In the genomic region with DNA sequence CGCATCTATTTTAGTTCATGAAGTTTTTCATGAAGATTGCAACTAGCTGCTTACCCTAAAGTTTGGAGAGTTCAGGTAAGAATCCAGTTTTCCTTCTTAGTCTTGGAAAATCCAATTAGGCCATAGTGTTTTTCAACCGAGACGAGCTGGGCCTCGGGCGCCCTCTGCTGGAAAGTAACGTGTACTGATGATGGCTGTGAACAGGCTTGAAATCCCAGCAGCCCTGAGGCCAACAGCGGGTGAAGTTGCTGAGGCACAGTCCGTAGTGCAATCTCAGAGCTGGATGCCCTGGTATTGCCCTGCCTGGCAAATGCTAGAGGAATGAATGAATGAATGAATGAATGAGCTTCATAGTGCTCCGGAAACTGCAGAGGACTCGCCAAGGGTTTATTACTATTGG, we compare ENCODE assay signal across 9 mouse cellular contexts. TPM values are rescaled to one million over a fixed set of nuclear protein-coding genes. Genes with fewer than 3 reads are reported as not detected.
DNase-seq lines count a peak whose midpoint lies in the region; ATAC-seq lines count a peak whose summit lies in the region.
"Had no signal": no experiment of that assay in that cellular context is flagged by ENCODE, and none has a peak within 500 bp of the region (broad histone marks: within the 10 kb centered on the region; RNA-seq: fewer than 3 reads in every experiment).

No protein-coding gene starts in this region.

- 5% methylated on average over 10 of the region's 10 CpGs for WGBS in midbrain, embryonic 14.5 days

- H3K27ac ChIP-seq in midbrain, embryonic 14.5 days (replicated peaks; ENCODE audit: low read depth, low read length), result no peak overlapping the region
- H3K27ac ChIP-seq: embryonic facial prominence, embryonic 12.5 days had no signal

- no peak overlapping the region for H3K9ac ChIP-seq in midbrain, embryonic 14.5 days (replicated peaks; ENCODE audit: low read length)
- H3K9ac ChIP-seq: embryonic facial prominence, embryonic 12.5 days had no signal

- H3K4me2 ChIP-seq in midbrain, embryonic 14.5 days (ENCODE audit: low read length), result no peak overlapping the region
- H3K4me2 ChIP-seq: embryonic facial prominence, embryonic 12.5 days had no signal

- no peaks in the 10 kb centered on the region for H3K9me3 ChIP-seq in midbrain, embryonic 14.5 days (ENCODE audit: control insufficient read depth, low read length)
- H3K9me3 ChIP-seq: embryonic facial prominence, embryonic 12.5 days had no signal

- peak; percentile 20; the same call in 1 of the 2 replicates for ATAC-seq in midbrain, embryonic 14.5 days (ENCODE audit: low FRiP score, low TSS enrichment)

- no peak overlapping the region for H3K4me3 ChIP-seq in midbrain, embryonic 14.5 days (replicated peaks; ENCODE audit: low read depth, low read length)
- H3K4me3 ChIP-seq: embryonic facial prominence, embryonic 12.5 days had no signal

- no peaks in the 10 kb centered on the region for H3K27me3 ChIP-seq in midbrain, embryonic 14.5 days (ENCODE audit: control insufficient read depth, insufficient read depth, low read length)
- H3K27me3 ChIP-seq in splenic B cell, adult 2 months (ENCODE audit: control insufficient read depth, insufficient read depth, low read length, poor library complexity, severe bottlenecking), result no peaks in the 10 kb centered on the region

- no peaks in the 10 kb centered on the region for H3K4me1 ChIP-seq in midbrain, embryonic 14.5 days (ENCODE audit: control insufficient read depth, insufficient read depth, low read length)
- H3K4me1 ChIP-seq: embryonic facial prominence, embryonic 12.5 days had no signal

- DNase-seq in left cerebral cortex, adult 18-20 months (ENCODE audit: low spot score in 2 of 2), result peak; percentile 78
- DNase-seq in left cerebral cortex, adult 11 months (ENCODE audit: low spot score), result no peak
- DNase-seq in c-Kit-negative CD71-positive TER-119-positive erythroid progenitor cells, embryonic 14.5 days (ENCODE audit: low read depth, low spot score), result peak; percentile 24
- DNase-seq in fibroblast of lung, adult 2 months (ENCODE audit: low read depth), result peak; percentile 32
- DNase-seq in heart, postnatal 4 days, result peak; percentile 83
- peak; percentile 47 to 71 for DNase-seq in left cerebral cortex, postnatal 10 days (ENCODE audit: extremely low spot score in 1 of 2, low spot score in 2 of 2)
- peak; percentile 92 for DNase-seq in midbrain, embryonic 14.5 days
- peak; percentile 80 for DNase-seq in splenic B cell, adult 2 months (ENCODE audit: low read depth, low spot score)

- H3K36me3 ChIP-seq in midbrain, embryonic 14.5 days (ENCODE audit: control insufficient read depth, insufficient read depth, low read length), result no peaks in the 10 kb centered on the region
- H3K36me3 ChIP-seq in splenic B cell, adult 2 months (ENCODE audit: control insufficient read depth, insufficient read depth, low read length, poor library complexity, severe bottlenecking), result no peaks in the 10 kb centered on the region
- H3K36me3 ChIP-seq: embryonic facial prominence, embryonic 12.5 days had no signal

- intact Hi-C loops in left cerebral cortex, postnatal 10 days (cut with DNase I), result loop anchor here (5.0 kb wide), 2 partner anchors 45 to 90 kb away; no protein-coding TSS in a partner anchor

RNA-seq across cellular contexts. Expression of a gene that starts 9.1 kb away (rescaled TPM):
- total RNA-seq in left cerebral cortex, adult 18-20 months (2021), result under 1 TPM; 0.47 to 0.77 TPM
- 10 to 100 TPM in 1 of 2 experiments, 1 to 10 TPM in 1; 9.2 to 12.2 TPM for total RNA-seq in heart, postnatal 4 days (2021)
- under 1 TPM; 0.36 to 0.56 TPM for total RNA-seq in left cerebral cortex, postnatal 10 days (2021)
- polyA plus RNA-seq in midbrain, embryonic 14.5 days (2014; fragmentation: Nextera tagmentation; extraction: Ambion mirVana), result 0.14 and 0.26 TPM in 2 replicates

RNA-seq across cellular contexts. Expression of a gene that starts 10.9 kb away (rescaled TPM):
- 10 to 100 TPM; 29.1 to 30.7 TPM for total RNA-seq in left cerebral cortex, adult 18-20 months (2021)
- 10 to 100 TPM; 12.4 to 13.1 TPM for total RNA-seq in heart, postnatal 4 days (2021)
- 10 to 100 TPM; 43.8 to 45.2 TPM for total RNA-seq in left cerebral cortex, postnatal 10 days (2021)
- polyA plus RNA-seq in midbrain, embryonic 14.5 days (2014; fragmentation: Nextera tagmentation; extraction: Ambion mirVana), result 23.4 and 23.6 TPM in 2 replicates

RNA-seq across cellular contexts. Expression of a gene that starts 53.8 kb away (rescaled TPM):
- total RNA-seq in left cerebral cortex, adult 18-20 months (2021), result 10 to 100 TPM; 86.6 to 97.2 TPM
- 100 to 1,000 TPM; 355 to 365 TPM for total RNA-seq in heart, postnatal 4 days (2021)
- 10 to 100 TPM; 82.6 to 85.7 TPM for total RNA-seq in left cerebral cortex, postnatal 10 days (2021)
- 14.3 and 38.3 TPM in 2 replicates for polyA plus RNA-seq in midbrain, embryonic 14.5 days (2014; fragmentation: Nextera tagmentation; extraction: Ambion mirVana)

Comparison
In these comparisons a context has a peak if more than half of its experiments do, and no peak if none do; other contexts are left out.
1. RNA of a gene that starts 9.1 kb away (total RNA-seq): 9.2 to 12.2 TPM in heart, postnatal 4 days; 0.47 to 0.77 TPM in left cerebral cortex, adult 18-20 months and 0.36 to 0.56 TPM in left cerebral cortex, postnatal 10 days; every median in the first group is over 4 times any median in the second.